Mouse (Mus musculus) embryonic facial prominence, embryonic 11.5 days (tissue): ENCODE measurements around the gene Khdc1b. TPM values are rescaled to one million over a fixed set of nuclear protein-coding genes. Genes with fewer than 3 reads are reported as not detected.
"Not testable (repeated sequence)": the region's sequence is repeated elsewhere in the genome, so short reads cannot be mapped to it uniquely, and the experiment has no call there.

Experiments
- ATAC-seq: fragments of 200-750 bp; cut with Nextera tagmentation; replicated peaks from 2 replicates; pipeline ENCODE4 v1.8.0; 2017; ENCODE audit warnings: low read depth; ENCODE audit not compliant: insufficient number of reproducible peaks, low FRiP score, low TSS enrichment
- DNase-seq: peaks from one replicate; pipeline ENCODE4 v3.0.0-alpha.2; 2015; ENCODE audit warnings: low spot score
- H3K27ac ChIP-seq: fragments of 300-500 bp; sonication (generic); replicated peaks from 2 replicates; pipeline ENCODE4 v1.5.1; 2014; ENCODE audit warnings: mild to moderate bottlenecking, low read depth, low read length, control low read depth
- H3K27me3 ChIP-seq: fragments of 300-500 bp; sonication (generic); 2 replicates; pipeline ENCODE4 v1.6.1; 2014; ENCODE audit warnings: mild to moderate bottlenecking, low read length, moderate library complexity, mixed read lengths; ENCODE audit not compliant: control insufficient read depth, insufficient read depth
- H3K36me3 ChIP-seq: fragments of 300-500 bp; sonication (generic); replicated peaks from 2 replicates; pipeline ENCODE4 v1.6.1; 2014; ENCODE audit warnings: low read depth, mild to moderate bottlenecking, low read length, moderate library complexity, mixed read lengths; ENCODE audit not compliant: control insufficient read depth, insufficient read depth
- H3K4me1 ChIP-seq: fragments of 300-500 bp; sonication (generic); 2 replicates; pipeline ENCODE4 v1.6.1; 2014; ENCODE audit warnings: low read length, mixed read lengths; ENCODE audit not compliant: control insufficient read depth, insufficient read depth
- H3K4me2 ChIP-seq: fragments of 300-500 bp; sonication (generic); 2 replicates; pipeline ENCODE4 v1.6.1; 2014; ENCODE audit warnings: low read depth, mild to moderate bottlenecking, control low read depth, low read length, moderate library complexity
- H3K4me3 ChIP-seq: fragments of 300-500 bp; sonication (generic); 2 replicates; pipeline ENCODE4 v1.5.1; 2014; ENCODE audit warnings: low read depth, low read length, control low read depth
- H3K9ac ChIP-seq: fragments of 300-500 bp; sonication (generic); replicated peaks from 2 replicates; pipeline ENCODE4 v1.6.1; 2014; ENCODE audit warnings: mild to moderate bottlenecking, control low read depth, low read length
- H3K9me3 ChIP-seq: fragments of 300-500 bp; sonication (generic); replicated peaks from 2 replicates; pipeline ENCODE4 v1.6.1; 2016; ENCODE audit warnings: mild to moderate bottlenecking, low read length, inconsistent platforms, mixed read lengths; ENCODE audit not compliant: control insufficient read depth
- WGBS: fragments of 180-500 bp; shearing (Covaris S2); extraction: QIAGEN DNeasy Blood & Tissue Kit; methylation state at CpG from one replicate; pipeline ENCODE4 v1.1.7; 2014; 5-methylcytosine and 5-hydroxymethylcytosine counted together
- polyA plus RNA-seq: library from polyadenylated mRNA; unstranded; fragments of >200 nt; fragmentation: Nextera tagmentation; extraction: Ambion mirVana; gene quantifications from 2 replicates; pipeline ENCODE4 v1.2.1, GENCODE M21; 2014

The Khdc1b gene
- polyA plus RNA-seq: not detected in 2 replicates

GRCm38 (mm10) chr1:21383256-21383655, at the start of gene Khdc1b:
Gene Khdc1b, plus strand, starts transcription at chr1:21383556.
- no peaks in the 10 kb centered on the region for H3K36me3 ChIP-seq
- H3K4me2 ChIP-seq: no peak within 1 kb of the TSS
- H3K27ac ChIP-seq: no peak within 1 kb of the TSS
- DNase-seq (no peak), ATAC-seq (no peak)
- H3K9me3 ChIP-seq: no peaks in the 10 kb centered on the region
- H3K4me3 ChIP-seq: no peak within 1 kb of the TSS
- no peaks in the 10 kb centered on the region for H3K4me1 ChIP-seq
- H3K27me3 ChIP-seq: no peaks in the 10 kb centered on the region
- H3K9ac ChIP-seq: no peak within 1 kb of the TSS
- WGBS: 88% methylated on average over 1 of the region's 1 CpGs

- H3K4me2 ChIP-seq: no peak overlapping the region
- H3K27me3 ChIP-seq: no peaks in the 10 kb centered on the region
- H3K27ac ChIP-seq: no peak overlapping the region
- no peak overlapping the region for H3K4me3 ChIP-seq
- H3K4me1 ChIP-seq: no peaks in the 10 kb centered on the region
- no peaks in the 10 kb centered on the region for H3K9me3 ChIP-seq
- H3K36me3 ChIP-seq: no peaks in the 10 kb centered on the region
- DNase-seq: no peak
- ATAC-seq: no peak
- H3K9ac ChIP-seq: no peak overlapping the region
Observed at GRCm38 (mm10) chr1:21335836-21336235, 47.5 kb upstream of the Khdc1b start.

DNA sequence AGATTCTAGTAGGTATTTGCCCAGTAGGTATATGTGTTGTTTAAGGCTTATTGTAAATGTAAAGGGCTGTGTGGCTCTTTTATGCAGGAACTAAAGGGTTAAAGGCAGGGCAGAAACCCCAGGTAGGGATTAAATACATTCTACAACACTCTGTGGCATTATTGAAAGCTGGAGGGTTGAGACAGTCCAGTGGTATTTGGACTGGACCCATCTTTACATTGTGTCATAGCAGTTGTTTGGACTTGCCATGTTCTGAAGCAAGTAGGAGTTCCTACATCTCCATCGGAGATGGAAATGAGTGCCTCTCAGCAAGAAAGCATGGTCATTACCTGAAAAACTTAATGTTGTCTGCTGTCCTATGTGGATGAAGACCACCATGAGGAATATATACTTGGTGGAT, 42.6 kb upstream of the Khdc1b start:
- ATAC-seq (no peak), DNase-seq (no peak)
- Histone ChIP-seq H3K4me1 (no peaks in the 10 kb centered on the region), H3K9ac (no peak overlapping the region), H3K36me3 (no peaks in the 10 kb centered on the region), H3K9me3 (no peaks in the 10 kb centered on the region), H3K27ac (no peak overlapping the region), H3K4me2 (no peak overlapping the region), H3K27me3 (no peaks in the 10 kb centered on the region), H3K4me3 (no peak overlapping the region)
- 90% methylated on average over 1 of the region's 1 CpGs for WGBS

DNA sequence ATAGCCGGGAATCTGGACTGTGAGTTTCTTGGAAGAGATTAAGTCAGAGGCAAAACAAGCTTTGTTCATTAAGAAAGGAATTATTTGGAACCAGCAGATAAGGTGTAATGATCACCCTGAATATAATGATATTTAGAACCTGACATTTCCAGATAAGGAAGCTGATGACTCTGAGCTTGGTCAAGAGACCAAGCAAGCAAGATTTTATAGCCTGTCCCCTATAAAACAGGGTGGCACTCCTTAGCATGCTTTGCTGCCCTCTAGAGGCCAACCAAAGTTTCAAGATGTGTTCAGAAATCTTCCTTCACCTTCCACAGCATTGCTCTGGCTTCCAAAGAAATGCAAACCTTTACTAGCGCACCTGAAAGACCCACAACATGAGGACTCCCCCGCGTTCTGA, 39.1 kb upstream of the Khdc1b start:
- WGBS: 53% methylated on average over 4 of the region's 4 CpGs
- Histone ChIP-seq H3K9me3 (no peaks in the 10 kb centered on the region), H3K4me2 (no peak overlapping the region), H3K4me3 (no peak overlapping the region), H3K36me3 (no peaks in the 10 kb centered on the region), H3K27ac (no peak overlapping the region), H3K9ac (no peak overlapping the region), H3K4me1 (no peaks in the 10 kb centered on the region), H3K27me3 (no peaks in the 10 kb centered on the region)
- ATAC-seq (no peak), DNase-seq (peak; percentile 68)

DNA sequence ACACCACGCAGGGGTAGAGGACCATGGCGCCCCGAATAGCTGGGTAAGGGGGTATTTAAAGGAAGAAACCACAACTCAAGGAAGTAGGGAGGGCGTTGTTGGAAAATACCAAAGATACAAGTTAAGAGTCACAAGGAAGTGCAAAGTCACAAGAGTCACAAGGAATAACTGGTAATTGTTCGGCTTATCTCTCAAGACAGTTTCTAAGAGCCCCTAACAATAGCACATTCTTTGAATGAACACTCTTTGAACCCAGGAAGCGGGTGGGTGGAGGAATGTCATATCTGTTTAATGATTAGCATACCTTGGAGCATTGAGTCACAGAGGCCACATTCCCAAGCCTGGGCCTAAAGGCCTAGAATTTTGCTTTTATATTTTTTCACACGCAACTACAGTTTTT, 38.6 kb upstream of the Khdc1b start:
- ATAC-seq, H3K36me3 ChIP-seq, H3K9me3 ChIP-seq, H3K4me3 ChIP-seq, H3K9ac ChIP-seq, H3K27me3 ChIP-seq, H3K27ac ChIP-seq, H3K4me2 ChIP-seq, H3K4me1 ChIP-seq, DNase-seq: not testable (repeated sequence)
- 89% methylated on average over 7 of the region's 7 CpGs for WGBS

DNA sequence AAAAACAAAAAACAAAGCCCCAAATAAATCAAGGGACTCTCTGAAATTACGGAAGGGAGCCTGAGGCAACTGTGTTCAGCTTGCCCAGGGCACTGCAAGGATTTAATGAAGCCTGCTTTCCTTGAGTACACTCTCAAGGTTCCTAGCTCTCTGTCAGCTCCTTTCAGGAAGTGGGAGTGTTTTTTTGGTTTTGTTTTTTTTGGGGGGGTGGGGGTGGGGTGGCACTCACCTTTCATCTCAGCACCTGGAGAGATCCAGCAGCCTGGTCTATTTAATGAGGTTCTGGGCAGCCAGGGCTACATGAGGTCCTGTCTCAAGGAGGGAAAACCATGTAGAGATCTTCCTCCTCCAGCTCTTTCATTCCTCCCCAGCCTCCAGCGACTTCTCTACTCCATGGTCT, 34.0 kb upstream of the Khdc1b start, which contains the start of gene Khdc1a:
Gene Khdc1a (plus strand): TSS at position 301 of the 400 bp plus-strand sequence.
- WGBS: 75% methylated on average over 2 of the region's 2 CpGs
- H3K4me2 ChIP-seq: no peak within 1 kb of the TSS
- no peaks in the 10 kb centered on the region for H3K9me3 ChIP-seq
- no peaks in the 10 kb centered on the region for H3K4me1 ChIP-seq
- no peak within 1 kb of the TSS for H3K9ac ChIP-seq
- DNase-seq: no peak
- no peaks in the 10 kb centered on the region for H3K27me3 ChIP-seq
- H3K27ac ChIP-seq: no peak within 1 kb of the TSS
- no peaks in the 10 kb centered on the region for H3K36me3 ChIP-seq
- no peak for ATAC-seq
- no peak within 1 kb of the TSS for H3K4me3 ChIP-seq

GRCm38 (mm10) chr1:21368031-21368430, 15.3 kb upstream of the Khdc1b start, which contains the start of gene Khdc1c:
Gene Khdc1c, plus strand, starts transcription at chr1:21368331.
- not testable (repeated sequence) for H3K9ac ChIP-seq, DNase-seq, H3K36me3 ChIP-seq, H3K4me3 ChIP-seq, ATAC-seq, H3K9me3 ChIP-seq, H3K4me1 ChIP-seq, H3K27me3 ChIP-seq, H3K27ac ChIP-seq, H3K4me2 ChIP-seq
- WGBS: 63% methylated on average over 1 of the region's 1 CpGs

DNA sequence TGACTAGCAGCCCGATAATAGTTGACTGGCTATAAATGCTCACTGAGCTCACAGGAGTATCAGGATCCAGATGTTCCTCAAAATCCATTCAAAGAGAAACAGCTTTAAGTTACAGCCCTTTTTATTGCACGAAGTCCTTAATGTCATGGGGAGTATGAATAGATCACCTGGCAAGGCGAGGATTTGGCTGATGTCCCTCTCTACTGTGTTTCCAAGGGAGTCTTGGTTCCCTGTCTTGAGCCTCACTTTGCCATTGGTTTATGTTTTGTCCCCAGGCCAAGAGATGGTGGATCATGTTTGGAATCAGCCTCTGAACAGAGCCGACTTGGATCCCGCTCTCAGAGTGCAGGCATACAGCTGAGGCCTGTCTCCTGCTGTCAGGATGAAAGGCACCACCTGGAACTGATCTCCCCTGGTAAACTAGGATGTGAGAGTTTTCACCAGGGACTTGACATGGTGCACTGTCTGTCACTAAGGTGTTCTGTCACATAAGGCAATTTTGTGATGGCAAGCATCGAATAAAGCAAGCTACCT, 7.8 kb downstream of the Khdc1b start:
- H3K9ac ChIP-seq: no peak overlapping the region
- H3K27ac ChIP-seq: no peak overlapping the region
- no peak overlapping the region for H3K4me3 ChIP-seq
- ATAC-seq (no peak), DNase-seq (no peak)
- H3K9me3 ChIP-seq: no peaks in the 10 kb centered on the region
- H3K27me3 ChIP-seq: no peaks in the 10 kb centered on the region
- H3K4me2 ChIP-seq: no peak overlapping the region
- 81% methylated on average over 6 of the region's 6 CpGs for WGBS
- H3K4me1 ChIP-seq: no peaks in the 10 kb centered on the region
- H3K36me3 ChIP-seq: no peaks in the 10 kb centered on the region
